Mouse (Mus musculus) heart, postnatal 0 days (tissue): ENCODE results near the gene Ccl5.

Source experiments
- CTCF ChIP-seq: IDR thresholded peaks from 2 replicates; pipeline ENCODE4 v1.5.1; 2016; ENCODE audit warnings: antibody characterized with exemption, control low read depth, low read depth
- EP300 ChIP-seq: IDR thresholded peaks from 2 replicates; pipeline ENCODE4 v1.6.1; 2016; ENCODE audit warnings: antibody characterized with exemption, low read depth

DNA sequence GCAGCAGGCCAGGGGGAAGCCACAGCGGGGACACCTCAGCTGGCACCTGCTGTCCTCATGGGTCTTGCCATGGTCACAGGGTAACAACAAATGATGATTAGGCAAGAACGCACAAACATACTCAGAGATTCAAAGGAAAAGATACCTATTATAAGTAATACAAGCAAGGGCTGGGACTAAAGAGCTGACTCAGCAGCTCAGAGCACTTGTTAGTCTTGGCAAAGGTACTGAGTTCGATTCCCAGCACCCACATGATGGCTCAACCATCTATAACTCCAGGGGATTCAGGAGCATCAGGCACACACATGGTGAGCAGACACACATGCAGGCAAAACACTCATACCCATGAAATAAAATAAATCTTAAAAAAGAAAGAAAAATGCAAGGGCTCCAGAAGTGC lies 11.1 kb upstream of the Ccl5 start:
- TF ChIP-seq EP300 (no peak), CTCF (no peak)
